17 mouse cellular contexts compared by ENCODE assay signal in the genomic region with DNA sequence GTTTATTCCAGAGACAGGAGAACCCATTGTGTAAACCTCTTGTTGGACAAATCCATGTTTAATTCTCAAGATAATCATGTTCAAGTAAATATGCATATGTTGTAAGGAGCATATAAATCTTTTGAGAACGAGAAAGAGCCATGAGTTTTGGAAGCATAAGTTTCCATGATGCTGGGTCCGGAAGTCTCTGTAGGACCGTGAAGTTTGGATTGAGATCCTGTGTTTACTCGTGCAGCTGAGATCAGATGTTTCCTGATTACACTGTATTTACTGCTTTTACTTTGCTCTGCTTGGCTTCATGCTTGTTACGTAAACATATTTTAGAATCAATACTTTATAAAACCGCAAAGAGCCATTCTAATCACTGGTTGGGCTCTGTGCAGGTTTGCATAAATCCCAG.
"Had no signal": no experiment of that assay in that cellular context is flagged by ENCODE, and none has a peak within 500 bp of the region (broad histone marks: within the 10 kb centered on the region; RNA-seq: fewer than 3 reads in every experiment).

No protein-coding gene starts in this region.

- H3K4me2 ChIP-seq: liver, embryonic 11.5 days; liver, embryonic 13.5 days; liver, embryonic 15.5 days; midbrain, embryonic 11.5 days; midbrain, embryonic 13.5 days; midbrain, embryonic 15.5 days; neural tube, embryonic 12.5 days; stomach, embryonic 15.5 days had no signal

- H3K9ac ChIP-seq: liver, embryonic 13.5 days; liver, embryonic 15.5 days; liver, postnatal 0 days; midbrain, embryonic 13.5 days; midbrain, embryonic 15.5 days; neural tube, embryonic 12.5 days; stomach, embryonic 15.5 days had no signal

- DNase-seq: liver; liver, embryonic 13.5 days; liver, postnatal 0 days; right cerebral cortex, postnatal 14 days; thymus, adult 2 months; thymus, postnatal 14 days; thymus, postnatal 36 days had no signal

- H3K4me1 ChIP-seq: liver, embryonic 13.5 days; liver, embryonic 15.5 days; megakaryocyte, embryonic 14.5 days; midbrain, embryonic 13.5 days; midbrain, embryonic 15.5 days; neural tube, embryonic 12.5 days; stomach, embryonic 15.5 days had no signal

- H3K4me3 ChIP-seq: liver, embryonic 13.5 days; liver, embryonic 15.5 days; megakaryocyte, embryonic 14.5 days; midbrain, embryonic 13.5 days; midbrain, embryonic 15.5 days; neural tube, embryonic 12.5 days; stomach, embryonic 15.5 days had no signal

- ATAC-seq: liver, postnatal 0 days; midbrain, embryonic 13.5 days; midbrain, embryonic 15.5 days had no signal

- H3K27ac ChIP-seq: liver, embryonic 13.5 days; liver, embryonic 15.5 days; macrophage; midbrain, embryonic 13.5 days; midbrain, embryonic 15.5 days; neural tube, embryonic 12.5 days; stomach, embryonic 15.5 days; stomach, postnatal 0 days had no signal

- H3K36me3 ChIP-seq: liver, embryonic 13.5 days; liver, embryonic 15.5 days; midbrain, embryonic 13.5 days; midbrain, embryonic 15.5 days; neural tube, embryonic 12.5 days; stomach, embryonic 15.5 days had no signal

- H3K9me3 ChIP-seq: liver, embryonic 13.5 days; liver, embryonic 15.5 days; megakaryocyte, embryonic 14.5 days; midbrain, embryonic 13.5 days; midbrain, embryonic 15.5 days; neural tube, embryonic 12.5 days; stomach, embryonic 15.5 days had no signal

- H3K27me3 ChIP-seq: liver, embryonic 13.5 days; liver, embryonic 15.5 days; megakaryocyte, embryonic 14.5 days; midbrain, embryonic 13.5 days; midbrain, embryonic 15.5 days; neural tube, embryonic 12.5 days; stomach, embryonic 15.5 days had no signal
